Mouse (Mus musculus): ENCODE data around the gene Trhde.

Gene Trhde

DNA sequence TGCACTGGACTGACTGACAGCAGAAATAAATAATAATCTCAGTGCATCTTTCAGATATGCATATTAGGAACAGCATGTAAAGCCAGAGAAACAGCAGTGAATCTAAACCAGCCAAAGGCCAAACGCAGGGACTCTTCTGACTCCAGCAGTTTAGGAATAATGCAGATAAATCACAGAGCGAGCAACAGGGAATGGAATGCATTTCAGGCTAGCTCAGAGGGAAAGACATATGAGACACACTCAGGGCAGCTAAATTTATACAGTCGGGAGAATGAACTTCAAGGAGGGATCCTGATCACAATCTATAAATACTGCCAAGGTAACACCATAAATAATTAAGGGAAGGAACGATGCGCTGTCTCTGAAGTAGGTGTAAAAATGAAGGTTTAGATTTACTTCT lies 66.4 kb downstream of the Trhde start:
- in situ Hi-C loops (cut with MboI, MseI) = no loop called here

DNA sequence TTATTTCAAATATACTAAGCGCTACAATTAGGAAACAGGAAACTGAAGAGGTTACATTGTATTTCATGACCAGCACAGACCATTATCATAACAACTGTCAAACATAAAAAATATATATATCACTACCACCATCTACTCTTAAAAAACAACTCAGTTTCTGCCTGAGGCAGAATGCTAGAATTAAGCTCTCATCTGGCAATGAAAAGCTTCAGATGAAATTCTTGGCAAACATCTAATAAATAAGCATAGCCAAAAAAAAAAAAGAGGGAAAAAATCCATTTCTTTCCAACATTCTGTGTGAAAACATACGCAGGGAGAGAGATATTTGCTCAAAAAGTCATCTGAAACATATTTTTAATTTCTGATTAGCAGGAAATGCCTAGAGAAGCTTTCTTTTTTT lies 67.0 kb downstream of the Trhde start:
- in situ Hi-C loops (cut with MboI, MseI) = no loop called here

DNA sequence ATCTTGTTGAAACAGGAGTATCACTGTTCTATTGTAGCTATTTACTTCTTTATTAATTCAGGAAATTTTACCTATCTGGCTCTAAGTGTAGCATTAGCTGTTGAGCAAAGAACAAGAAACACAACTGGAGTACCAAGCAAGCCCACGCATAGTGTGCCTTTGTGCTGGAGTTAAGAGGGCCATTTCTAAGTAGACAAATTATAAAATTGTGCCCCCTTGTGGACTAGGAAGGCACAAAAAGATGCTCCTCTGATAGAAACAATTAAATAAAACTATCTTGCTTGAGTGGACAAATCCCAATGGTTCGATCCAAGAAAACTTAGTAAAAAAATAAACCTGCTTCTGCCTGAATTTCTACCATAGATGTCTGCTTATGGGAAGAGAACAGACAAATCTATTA lies 76.5 kb downstream of the Trhde start:
- in situ Hi-C loops (cut with MboI, MseI) = no loop called here

DNA sequence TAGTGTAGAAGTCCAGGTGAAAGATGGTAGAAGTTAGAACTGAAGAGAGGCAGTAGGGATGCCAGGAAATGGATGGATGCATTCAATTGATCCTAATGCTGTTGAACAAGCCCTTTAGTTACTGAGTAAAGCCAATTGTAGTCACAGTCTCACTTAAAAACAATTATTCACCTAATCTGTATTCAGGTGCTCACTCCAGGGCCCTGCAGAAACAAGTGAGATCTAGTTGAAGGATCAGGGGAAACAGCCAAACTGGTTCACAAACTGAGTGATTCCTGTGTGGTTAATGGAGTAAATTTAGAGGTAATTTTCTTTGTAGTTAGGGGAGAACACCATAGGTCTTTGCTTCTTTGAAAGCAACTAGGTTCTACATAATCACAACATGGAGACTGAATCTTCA lies 100.3 kb downstream of the Trhde start:
- in situ Hi-C loops (cut with MboI, MseI) = no loop called here

DNA sequence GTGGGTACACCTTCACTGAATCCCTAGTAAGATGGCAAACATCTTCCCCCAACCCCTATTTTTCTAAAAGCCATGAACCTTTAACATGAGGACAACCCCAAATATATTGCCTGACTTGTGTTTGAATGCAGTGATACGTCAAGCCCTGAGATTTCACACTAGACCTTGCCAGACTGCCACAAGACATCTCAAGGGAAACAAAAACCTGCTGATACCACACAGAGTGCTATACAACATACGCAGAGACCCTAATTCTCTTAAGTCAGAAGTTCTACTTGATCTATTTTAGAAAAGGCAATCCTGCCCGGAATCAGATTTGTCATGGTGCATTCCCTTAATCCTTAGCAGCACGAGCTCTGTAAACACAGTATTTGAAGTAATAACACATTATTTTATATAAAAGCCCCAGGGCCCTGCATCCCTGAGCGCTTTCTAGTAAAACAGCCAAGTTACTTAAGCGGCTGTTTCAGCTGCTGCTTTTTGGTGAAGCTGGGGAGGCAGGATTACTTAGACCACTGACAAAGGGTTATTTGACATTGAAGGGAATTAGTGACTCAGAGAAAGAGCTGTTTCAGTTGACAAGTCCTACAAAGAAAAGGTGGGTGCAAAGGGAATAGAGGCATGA lies 130.2 kb downstream of the Trhde start:
- in situ Hi-C loops (cut with MboI, MseI) = no loop called here

DNA sequence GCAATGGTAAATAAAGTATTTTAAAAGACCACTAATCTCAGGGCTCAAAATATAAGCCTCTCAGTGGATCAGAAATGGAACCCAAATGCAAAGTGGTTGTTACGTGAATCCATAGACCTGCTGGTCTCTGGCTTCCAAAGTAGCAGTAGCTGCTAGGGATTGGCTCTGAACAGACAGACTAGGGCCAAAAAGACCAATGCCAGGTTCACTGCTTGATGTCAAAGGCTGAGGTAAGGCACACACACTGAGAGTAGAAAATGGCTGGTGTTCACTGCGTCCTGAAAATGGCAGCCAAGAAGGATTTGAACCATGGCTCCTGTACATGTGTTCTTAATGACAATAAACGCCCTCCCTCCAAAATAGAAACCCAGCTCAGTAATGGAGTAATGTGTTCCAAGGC lies 209.1 kb downstream of the Trhde start:
- in situ Hi-C loops (cut with MboI, MseI) = no loop called here

DNA sequence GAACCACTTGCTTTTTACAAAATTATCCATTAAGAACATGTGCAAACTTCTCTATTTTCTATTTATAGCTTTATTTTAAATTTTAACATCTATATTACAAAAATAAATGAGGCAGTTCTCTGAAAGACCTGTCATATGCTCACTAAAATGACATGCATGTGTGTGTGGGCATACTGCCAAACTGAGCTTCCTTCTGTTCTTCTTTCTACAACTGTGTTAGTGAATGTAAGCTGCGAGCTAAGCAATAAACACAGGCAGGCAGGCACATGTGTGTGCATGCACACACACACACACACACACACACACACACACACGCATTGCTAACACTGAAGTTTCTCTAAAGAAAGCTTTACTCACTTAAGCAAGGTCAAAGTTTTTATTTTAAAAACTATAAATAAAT lies 223.2 kb downstream of the Trhde start:
- in situ Hi-C loops (cut with MboI, MseI) = no loop called here

DNA sequence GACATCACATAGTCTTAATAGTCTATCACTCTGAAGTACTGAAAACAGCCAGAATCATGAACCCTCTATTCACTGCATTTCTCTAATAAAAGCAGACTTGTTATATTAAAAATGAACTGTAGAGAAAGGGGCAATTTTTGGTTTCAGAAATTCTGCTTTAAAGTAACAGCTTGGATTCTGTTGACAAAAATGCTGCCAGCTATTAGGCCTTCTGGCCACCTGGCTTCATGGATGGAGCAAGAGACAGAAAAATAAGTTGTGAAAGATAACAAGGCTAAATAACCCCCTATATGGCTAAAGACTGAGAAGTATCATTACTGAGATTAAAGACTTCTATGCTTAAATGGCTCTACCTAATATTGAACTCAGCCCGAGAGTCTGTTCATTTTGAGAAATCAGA lies 234.2 kb downstream of the Trhde start:
- in situ Hi-C loops (cut with MboI, MseI) = no loop called here

DNA sequence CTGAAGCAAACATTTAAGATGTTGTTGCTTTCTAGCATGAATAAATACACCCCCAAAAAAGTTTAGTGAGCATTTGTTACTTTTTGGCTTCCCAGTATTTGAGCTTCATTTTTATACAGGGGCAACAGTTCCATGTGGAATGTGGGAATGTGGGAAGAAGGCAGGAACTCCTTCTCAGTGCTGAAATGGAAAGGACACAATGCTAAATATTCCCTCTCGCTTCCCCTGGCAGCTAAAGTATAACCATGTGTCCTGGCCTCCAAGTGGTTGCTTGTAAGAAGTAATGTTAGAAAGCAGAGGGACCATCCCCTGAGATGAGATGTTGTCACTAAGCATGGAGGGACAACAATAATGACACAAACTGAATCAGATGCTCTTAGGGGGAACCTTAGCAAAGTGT lies 292.9 kb downstream of the Trhde start:
- in situ Hi-C loops (cut with MboI, MseI) = no loop called here

DNA sequence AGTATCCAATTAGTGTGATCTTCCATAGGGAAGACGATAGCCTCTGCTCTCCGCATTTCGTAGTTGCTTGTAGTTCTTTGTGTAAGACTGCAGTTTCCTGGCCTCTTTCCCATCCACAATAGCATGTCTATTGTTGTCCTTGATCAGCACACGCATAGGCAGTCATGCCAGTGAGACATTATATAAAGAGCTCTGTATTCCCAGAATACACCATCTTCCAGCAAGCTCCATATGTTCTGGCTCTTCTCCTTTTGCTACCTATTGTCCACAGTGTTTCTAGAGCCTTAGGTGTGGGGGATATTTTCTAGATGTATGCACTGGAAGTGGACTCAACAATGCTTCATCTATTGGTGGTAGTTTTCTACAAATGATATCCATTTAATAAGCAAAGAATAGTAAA lies 313.3 kb downstream of the Trhde start:
- in situ Hi-C loops (cut with MboI, MseI) = no loop called here

DNA sequence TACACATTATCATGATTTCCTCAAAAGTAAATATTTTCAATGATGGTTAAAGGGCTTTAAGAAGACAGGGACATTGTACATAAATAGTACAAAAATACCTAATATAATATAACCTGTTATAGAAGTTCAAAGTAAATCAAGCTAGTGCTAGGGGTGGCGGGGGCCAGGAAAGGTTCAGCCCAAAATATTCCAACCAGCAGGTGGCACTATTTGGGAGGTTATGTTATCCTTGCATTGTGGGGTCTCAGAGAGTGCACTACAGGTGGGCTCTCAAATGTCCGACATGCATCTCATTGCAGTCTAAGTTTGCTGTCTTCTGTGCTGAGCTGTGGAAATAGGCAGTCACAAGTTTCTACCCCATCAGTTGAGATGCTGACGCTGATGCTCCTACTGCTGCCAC lies 346.5 kb downstream of the Trhde start:
- in situ Hi-C loops (cut with MboI, MseI) = no loop called here

DNA sequence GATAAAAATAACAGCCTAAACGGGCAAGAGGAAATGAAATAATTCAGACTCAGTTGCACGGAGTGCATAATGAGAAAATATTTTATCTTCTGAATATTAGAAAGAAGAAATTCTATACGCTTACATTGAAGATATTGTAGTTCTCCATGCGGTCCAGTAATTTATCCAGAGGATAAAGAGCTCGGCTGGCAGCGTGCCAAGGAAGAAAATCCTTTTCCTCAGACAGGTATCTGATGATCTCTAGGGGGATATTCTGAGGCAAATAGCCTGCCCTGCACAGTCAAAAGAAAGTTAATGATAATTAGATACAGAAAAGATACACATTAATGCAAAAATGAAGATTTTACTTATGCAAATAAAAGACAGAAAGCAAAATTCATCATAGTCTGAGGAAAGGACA lies 354.0 kb downstream of the Trhde start:
- in situ Hi-C loops (cut with MboI, MseI) = no loop called here

DNA sequence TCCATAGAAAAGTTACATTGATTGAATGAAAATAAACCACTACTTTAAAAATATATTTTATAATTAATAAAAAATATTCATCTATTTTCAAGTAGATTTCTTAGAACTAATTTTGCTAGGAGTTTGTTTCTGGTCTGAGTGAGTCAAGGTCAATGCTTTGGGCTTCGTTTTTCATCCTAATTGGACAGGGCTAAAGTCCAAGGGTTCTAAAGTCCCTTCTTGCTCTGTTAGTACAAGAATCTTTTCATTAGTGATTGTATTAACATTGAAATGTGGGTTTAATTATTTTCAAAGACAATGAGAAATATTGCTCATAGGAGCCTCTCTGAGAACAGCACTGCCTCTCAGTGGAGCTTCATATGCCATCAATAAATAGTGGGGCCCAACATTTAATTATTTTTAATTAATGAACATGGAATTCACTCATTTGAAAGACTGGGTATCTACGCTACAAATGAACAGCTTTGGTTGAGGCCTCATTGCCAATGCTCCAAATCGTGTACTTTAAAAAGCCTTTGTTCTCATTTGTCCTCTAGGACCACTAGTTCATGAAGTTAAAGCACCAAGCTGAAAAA lies 383.1 kb downstream of the Trhde start:
- in situ Hi-C loops (cut with MboI, MseI) = no loop called here

DNA sequence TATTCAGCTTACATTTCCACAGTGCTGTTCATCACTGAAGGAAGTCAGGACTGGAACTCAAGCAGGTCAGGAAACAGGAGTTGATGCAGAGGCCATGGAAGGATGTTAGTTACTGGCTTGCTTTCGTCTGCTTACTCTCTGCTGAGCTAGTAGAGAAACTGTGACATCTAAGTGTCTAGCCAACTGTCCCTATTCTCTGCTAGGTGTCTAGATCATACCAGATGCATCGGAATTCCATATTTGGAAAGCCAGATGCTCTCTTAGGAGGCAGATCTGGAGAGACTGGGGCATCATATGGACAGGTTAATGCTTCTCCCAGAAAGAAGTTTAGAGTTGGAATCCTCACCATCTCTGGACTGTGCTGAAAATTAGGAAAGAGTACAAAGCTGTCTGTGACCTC lies 386.4 kb downstream of the Trhde start:
- in situ Hi-C loops (cut with MboI, MseI) = no loop called here

DNA sequence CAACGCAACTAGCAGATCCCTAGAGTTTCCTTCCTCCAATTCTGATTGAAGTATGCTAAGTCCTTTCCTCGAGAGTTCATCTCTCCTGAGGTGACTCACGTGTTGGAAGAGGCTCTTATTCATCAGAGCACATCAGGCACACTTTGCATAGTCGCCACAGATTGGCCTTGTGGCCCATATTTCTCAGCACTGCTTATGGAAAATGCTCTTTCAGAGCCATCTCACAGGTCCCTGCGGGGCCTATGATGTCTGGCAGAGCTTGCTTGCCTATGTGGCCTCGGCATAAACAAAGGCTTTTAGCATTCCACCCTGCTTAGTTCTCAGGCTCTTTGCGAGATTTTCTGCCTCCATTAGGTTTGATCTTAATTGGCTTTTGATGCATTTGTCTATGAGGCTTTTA lies 396.8 kb downstream of the Trhde start:
- in situ Hi-C loops (cut with MboI, MseI) = no loop called here

DNA sequence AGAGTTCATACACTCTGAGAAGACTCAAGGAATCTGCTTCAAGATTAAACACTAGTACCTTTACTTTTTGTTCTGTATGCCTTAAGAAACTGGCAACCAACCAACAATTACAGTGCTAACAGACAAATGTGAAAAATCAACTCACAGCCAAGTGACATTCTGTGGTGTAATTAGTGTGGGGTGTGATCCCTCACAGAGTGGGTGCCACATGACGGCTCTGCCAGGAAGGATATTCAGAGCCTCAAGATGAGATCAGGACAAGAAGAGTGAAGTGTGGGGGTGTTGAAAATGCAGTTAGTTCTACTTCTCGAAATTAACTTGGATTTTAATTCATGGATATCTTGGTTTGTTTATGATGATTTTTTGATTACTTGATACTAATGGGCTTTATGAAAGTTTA lies 398.3 kb downstream of the Trhde start:
- in situ Hi-C loops (cut with MboI, MseI) = no loop called here

DNA sequence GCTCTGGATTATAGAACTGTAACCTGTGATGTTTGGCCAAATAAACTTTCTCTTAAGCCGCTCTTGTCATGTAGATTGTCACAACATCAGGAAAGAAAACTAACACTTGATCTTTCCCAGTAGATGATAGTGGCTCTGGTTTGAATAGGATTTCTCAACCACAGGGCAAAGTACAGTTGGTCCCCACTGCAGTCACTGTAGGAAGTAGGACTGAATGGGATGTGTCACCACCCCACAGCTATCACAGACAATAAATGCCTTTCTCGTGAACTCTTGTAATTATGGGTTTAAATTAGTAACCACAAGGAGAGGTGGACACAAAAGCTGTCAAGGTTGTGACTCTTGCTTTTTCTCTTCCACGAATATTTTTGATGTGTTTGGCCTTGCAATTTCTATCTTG lies 431.3 kb downstream of the Trhde start:
- in situ Hi-C loops (cut with MboI, MseI) = no loop called here

DNA sequence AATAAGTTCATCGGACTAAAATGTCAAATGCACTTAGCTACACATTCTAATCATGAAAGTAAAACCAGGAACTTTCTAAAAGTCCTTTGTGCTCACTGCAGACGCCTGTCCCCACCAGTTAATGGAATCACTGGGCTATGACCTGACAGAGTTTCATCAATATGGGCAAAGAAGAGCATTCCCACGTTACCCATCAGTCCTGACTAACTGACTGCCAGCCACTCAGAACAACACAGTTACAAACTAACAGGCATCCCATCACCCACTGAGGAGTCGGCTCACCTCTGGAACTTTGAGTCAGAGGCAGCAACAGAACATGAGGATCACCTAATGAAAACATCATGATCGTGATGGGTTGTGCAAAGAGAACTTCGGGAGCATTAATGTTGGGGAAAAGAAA lies 438.7 kb downstream of the Trhde start:
- in situ Hi-C loops (cut with MboI, MseI) = no loop called here

DNA sequence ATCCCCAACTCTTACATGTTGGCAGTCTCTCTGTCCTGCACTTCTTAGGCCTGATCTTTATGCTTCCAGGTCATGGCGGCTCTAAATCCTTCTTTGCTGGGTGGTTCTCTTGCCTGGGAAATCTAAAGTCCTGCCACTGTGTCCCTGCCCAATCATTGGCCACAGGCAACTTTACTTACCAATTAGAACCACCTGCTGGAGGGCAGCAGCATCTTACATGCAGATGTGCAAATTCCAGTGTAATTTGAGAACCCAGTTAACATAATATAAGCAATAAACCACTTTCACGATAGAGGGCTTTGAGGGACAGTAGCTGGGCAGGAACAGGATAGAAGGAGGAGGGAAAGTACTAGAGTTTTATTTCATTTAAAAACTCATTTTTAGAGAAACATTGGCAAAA lies 439.5 kb downstream of the Trhde start:
- in situ Hi-C loops (cut with MboI, MseI) = no loop called here

All from T-helper 1 cell (primary cell).